Mouse (Mus musculus) myocyte (in vitro differentiated cells): ENCODE data around the gene Lcorl.

Source experiments
- MAX ChIP-seq: IDR thresholded peaks from one replicate; pipeline ENCODE4 v1.6.1; 2011; ENCODE audit warnings: low read depth, mild to moderate bottlenecking, control low read depth
- POLR2A ChIP-seq: IDR thresholded peaks from one replicate; pipeline ENCODE4 v1.6.1; 2011; ENCODE audit warnings: low read depth, mild to moderate bottlenecking, control low read depth, moderate library complexity; ENCODE audit not compliant: insufficient read length

- no peak for TF ChIP-seq MAX
- TF ChIP-seq POLR2A: no peak
Observed at GRCm38 (mm10) chr5:45757502-45758121, 99.8 kb downstream of the Lcorl start.
